Mouse (Mus musculus): ENCODE results near the gene Reln.

The Reln gene

GRCm38 (mm10) chr5:21934811-21935396 is 409.6 kb downstream of the Reln start:
- in situ Hi-C loops (cut with MseI, MboI), result no loop called here

GRCm38 (mm10) chr5:21934173-21934698 is 410.3 kb downstream of the Reln start:
- in situ Hi-C loops (cut with MseI, MboI), result no loop called here

GRCm38 (mm10) chr5:21933340-21934075 is 411.0 kb downstream of the Reln start:
- in situ Hi-C loops (cut with MseI, MboI), result no loop called here

GRCm38 (mm10) chr5:21931151-21931550 is 413.4 kb downstream of the Reln start:
- in situ Hi-C loops (cut with MseI, MboI), result no loop called here

- in situ Hi-C loops (cut with MseI, MboI), result no loop called here
Observed at GRCm38 (mm10) chr5:21920310-21920709, 424.2 kb downstream of the Reln start.

- in situ Hi-C loops (cut with MseI, MboI), result no loop called here
Observed at GRCm38 (mm10) chr5:21919281-21919780, 425.2 kb downstream of the Reln start.

- in situ Hi-C loops (cut with MseI, MboI), result no loop called here
Observed at GRCm38 (mm10) chr5:21915973-21916372, 428.5 kb downstream of the Reln start.

- in situ Hi-C loops (cut with MseI, MboI), result no loop called here
Observed at GRCm38 (mm10) chr5:21914776-21915175, 429.7 kb downstream of the Reln start.

GRCm38 (mm10) chr5:21912835-21913530 is 431.5 kb downstream of the Reln start:
- in situ Hi-C loops (cut with MseI, MboI), result no loop called here

GRCm38 (mm10) chr5:21910726-21911125 is 433.8 kb downstream of the Reln start:
- in situ Hi-C loops (cut with MseI, MboI), result no loop called here

- in situ Hi-C loops (cut with MseI, MboI), result no loop called here
Observed at GRCm38 (mm10) chr5:21909713-21910112, 434.8 kb downstream of the Reln start.

GRCm38 (mm10) chr5:21901411-21901810 is 443.1 kb downstream of the Reln start:
- in situ Hi-C loops (cut with MseI, MboI), result no loop called here

GRCm38 (mm10) chr5:21900891-21901290 is 443.6 kb downstream of the Reln start:
- in situ Hi-C loops (cut with MseI, MboI), result no loop called here

- in situ Hi-C loops (cut with MseI, MboI), result no loop called here
Observed at GRCm38 (mm10) chr5:21898875-21899274, 445.6 kb downstream of the Reln start.

GRCm38 (mm10) chr5:21896586-21896985 is 447.9 kb downstream of the Reln start:
- in situ Hi-C loops (cut with MseI, MboI), result no loop called here

- in situ Hi-C loops (cut with MseI, MboI), result no loop called here
Observed at GRCm38 (mm10) chr5:21894168-21894567, 450.3 kb downstream of the Reln start.

GRCm38 (mm10) chr5:21866750-21867149 is 477.8 kb downstream of the Reln start:
- in situ Hi-C loops (cut with MseI, MboI), result no loop called here

- in situ Hi-C loops (cut with MseI, MboI), result no loop called here
Observed at GRCm38 (mm10) chr5:21866311-21866712, 478.2 kb downstream of the Reln start.

- in situ Hi-C loops (cut with MseI, MboI), result no loop called here
Observed at GRCm38 (mm10) chr5:21865346-21866107, 479.0 kb downstream of the Reln start, which contains the start of gene Slc26a5. Gene Slc26a5, minus strand, starts transcription at chr5:21865604.

- in situ Hi-C loops (cut with MseI, MboI), result no loop called here
Observed at GRCm38 (mm10) chr5:21858653-21859052, 485.8 kb downstream of the Reln start.

- in situ Hi-C loops (cut with MseI, MboI), result no loop called here
Observed at GRCm38 (mm10) chr5:21851679-21852340, 492.7 kb downstream of the Reln start.

Measured in mouse trophoblast stem cell (cell line).